Mouse (Mus musculus): Measurements from ENCODE around the gene Cdk2ap2.

DNA sequence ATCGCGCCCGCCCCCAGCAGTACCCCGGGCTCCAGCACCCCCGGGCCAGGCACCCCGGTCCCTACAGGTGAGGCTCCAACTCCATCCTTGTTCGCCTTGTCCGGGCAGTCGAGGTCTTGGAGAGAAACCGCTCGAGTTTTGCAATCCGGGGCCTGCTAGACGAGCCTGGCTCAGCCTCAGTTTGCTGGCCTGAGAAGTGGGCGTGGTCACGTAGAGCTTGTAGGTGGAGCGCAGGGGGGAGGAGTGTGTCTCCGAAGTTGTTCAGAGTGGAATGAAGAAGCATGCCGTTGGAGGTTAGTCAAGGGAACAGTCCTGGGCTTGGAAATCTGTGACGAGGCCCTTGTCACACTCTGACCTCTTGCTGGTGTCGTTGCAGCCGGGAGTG, 451 bp downstream of the Cdk2ap2 start:
- no peak for TF ChIP-seq EP300 (IDR thresholded peaks at IDR 0.05; ENCODE audit: low read depth)
- TF ChIP-seq CTCF (IDR thresholded peaks at IDR 0.05; ENCODE audit: low read depth): no peak
